ENCODE assay signal across 8 mouse cellular contexts in genomic region chr7:73584009-73584995, GRCm38 (mm10). TPM values are rescaled to one million over a fixed set of nuclear protein-coding genes. Genes with fewer than 3 reads are reported as not detected.
DNase-seq lines count a peak whose midpoint lies in the region; ATAC-seq and TF ChIP-seq lines count a peak whose summit lies in the region.

No protein-coding gene starts in this region.

- no peak overlapping the region for H3K4me3 ChIP-seq in heart, embryonic 10.5 days
- H3K4me3 ChIP-seq in kidney, embryonic 14.5 days (ENCODE audit: low read length): no peak overlapping the region
- no peak overlapping the region for H3K4me3 ChIP-seq in lung, embryonic 16.5 days (ENCODE audit: low read length)
- no peak overlapping the region for H3K4me3 ChIP-seq in olfactory bulb, adult 2 months (ENCODE audit: insufficient read depth, low read depth, low read length)

- no peak for TF ChIP-seq CTCF in olfactory bulb, adult 2 months (IDR thresholded peaks at IDR 0.05; ENCODE audit: insufficient read depth, low read depth, low read length)

- H3K27me3 ChIP-seq in heart, embryonic 10.5 days (ENCODE audit: insufficient read depth, poor library complexity, severe bottlenecking): no peaks in the 10 kb centered on the region
- no peaks in the 10 kb centered on the region for H3K27me3 ChIP-seq in kidney, embryonic 14.5 days (ENCODE audit: control insufficient read depth, insufficient read depth, low read length)
- H3K27me3 ChIP-seq in lung, embryonic 16.5 days (ENCODE audit: control insufficient read depth, insufficient read depth, low read depth, low read length): no peaks in the 10 kb centered on the region

- H3K4me1 ChIP-seq in heart, embryonic 10.5 days: peaks cover 47% of the 10 kb centered on the region
- peaks cover 21% of the 10 kb centered on the region; the same call in 1 of the 2 replicates for H3K4me1 ChIP-seq in kidney, embryonic 14.5 days (ENCODE audit: control insufficient read depth, insufficient read depth, low read length)
- H3K4me1 ChIP-seq in lung, embryonic 16.5 days (replicated peaks; ENCODE audit: control insufficient read depth, insufficient read depth, low read length): peaks cover 40% of the 10 kb centered on the region
- H3K4me1 ChIP-seq in olfactory bulb, adult 2 months (ENCODE audit: control insufficient read depth, insufficient read depth, low read length): peaks cover 32% of the 10 kb centered on the region

- ATAC-seq in kidney, embryonic 14.5 days (ENCODE audit: low FRiP score, low TSS enrichment): peak; percentile 51
- ATAC-seq in lung, embryonic 16.5 days (ENCODE audit: low read depth): peak; percentile 69
- no peak for ATAC-seq in erythroid progenitor cell, adult 5-6 weeks (replicated peaks; ENCODE audit: low FRiP score, poor library complexity, severe bottlenecking)

- peak overlapping the region; percentile 86 for H3K27ac ChIP-seq in heart, embryonic 10.5 days
- peak overlapping the region; percentile 84 for H3K27ac ChIP-seq in kidney, embryonic 14.5 days (ENCODE audit: low read depth, low read length)
- H3K27ac ChIP-seq in lung, embryonic 16.5 days (ENCODE audit: low read length): peak overlapping the region; percentile 99
- H3K27ac ChIP-seq in olfactory bulb, adult 2 months (ENCODE audit: insufficient read depth, low read depth, low read length): peak overlapping the region; percentile 84

- H3K9me3 ChIP-seq in heart, embryonic 10.5 days: no peaks in the 10 kb centered on the region
- no peaks in the 10 kb centered on the region for H3K9me3 ChIP-seq in kidney, embryonic 14.5 days (ENCODE audit: control insufficient read depth, low read length)
- H3K9me3 ChIP-seq in lung, embryonic 16.5 days (ENCODE audit: control insufficient read depth, low read length): no peaks in the 10 kb centered on the region

- no peak overlapping the region for H3K4me2 ChIP-seq in kidney, embryonic 14.5 days (replicated peaks; ENCODE audit: low read depth, low read length)
- H3K4me2 ChIP-seq in lung, embryonic 16.5 days (ENCODE audit: low read depth, low read length): peak overlapping the region; percentile 47

- 34% methylated on average over 13 of the region's 13 CpGs for WGBS in heart, embryonic 10.5 days
- 35% methylated on average over 13 of the region's 13 CpGs for WGBS in kidney, embryonic 14.5 days
- WGBS in lung, embryonic 16.5 days: 11% methylated on average over 13 of the region's 13 CpGs
- 21% methylated on average over 13 of the region's 13 CpGs for WGBS in olfactory bulb, adult 2 months

- TF ChIP-seq POLR2A in olfactory bulb, adult 2 months (IDR thresholded peaks at IDR 0.05; ENCODE audit: insufficient read depth, low read depth, low read length): no peak

- no peak overlapping the region for H3K9ac ChIP-seq in kidney, embryonic 14.5 days (ENCODE audit: low read depth, low read length)
- H3K9ac ChIP-seq in lung, embryonic 16.5 days (ENCODE audit: low read length): peak overlapping the region; percentile 52

- peak; percentile 73 for DNase-seq in retina, postnatal 1 day
- no peak for DNase-seq in retina, embryonic 14.5 days (ENCODE audit: low spot score)
- DNase-seq in brain, adult 2 months (ENCODE audit: low read depth, low spot score): peak; percentile 74
- no peak for DNase-seq in heart, embryonic 10.5 days (ENCODE audit: low spot score)

- no peaks in the 10 kb centered on the region for H3K36me3 ChIP-seq in heart, embryonic 10.5 days
- H3K36me3 ChIP-seq in kidney, embryonic 14.5 days (ENCODE audit: control insufficient read depth, insufficient read depth, low read length): no peaks in the 10 kb centered on the region
- H3K36me3 ChIP-seq in lung, embryonic 16.5 days (ENCODE audit: control insufficient read depth, insufficient read depth, low read length): no peaks in the 10 kb centered on the region

RNA-seq across cellular contexts. Expression of gene Chd2, which starts 42.7 kb away (rescaled TPM):
- 43.6 and 46.0 TPM in 2 replicates for polyA plus RNA-seq in heart, embryonic 10.5 days (2016; fragmentation: Nextera tagmentation; extraction: Ambion mirVana)
- polyA plus RNA-seq in kidney, embryonic 14.5 days (2014; fragmentation: Nextera tagmentation; extraction: Ambion mirVana): 43.7 and 70.9 TPM in 2 replicates
- polyA plus RNA-seq in lung, embryonic 16.5 days (2015; fragmentation: Nextera tagmentation; extraction: Ambion mirVana): 53.7 and 58.9 TPM in 2 replicates
- 211 and 544 TPM in 2 replicates for polyA plus RNA-seq in olfactory bulb, adult 2 months (2012; ENCODE audit: insufficient read depth, insufficient read length, low replicate concordance, missing spikeins)
- total RNA-seq in erythroid progenitor cell, adult 5-6 weeks (2015; ENCODE audit: low replicate concordance): 63.1 and 106 TPM in 2 replicates
- total RNA-seq in erythroid progenitor cell, adult 5-6 weeks (2017; ENCODE audit: low replicate concordance): 179 and 206 TPM in 2 replicates

Comparison
In these comparisons a context has a peak if more than half of its experiments do, and no peak if none do; other contexts are left out.
1. DNase-seq: peak in retina, postnatal 1 day (single experiment) and brain, adult 2 months (single experiment); none in retina, embryonic 14.5 days (single experiment) and heart, embryonic 10.5 days (single experiment).
2. Peak in every context shown above with its lines, with median percentiles within 50 percentile points of each other: H3K27ac ChIP-seq.